Mouse (Mus musculus): ENCODE results near the gene Osbpl5.
A peak's percentile ranks its signal among the peaks of the same experiment; 100 is the strongest.

Gene Osbpl5

GRCm38 (mm10) chr7:143756125-143757026, at the start of gene Osbpl5:
Gene Osbpl5 (minus strand): TSS chr7:143756985.
- DNase-seq, result no peak

GRCm38 (mm10) chr7:143805199-143805624, 48.4 kb upstream of the Osbpl5 start:
- peak; percentile 54 for DNase-seq

DNA sequence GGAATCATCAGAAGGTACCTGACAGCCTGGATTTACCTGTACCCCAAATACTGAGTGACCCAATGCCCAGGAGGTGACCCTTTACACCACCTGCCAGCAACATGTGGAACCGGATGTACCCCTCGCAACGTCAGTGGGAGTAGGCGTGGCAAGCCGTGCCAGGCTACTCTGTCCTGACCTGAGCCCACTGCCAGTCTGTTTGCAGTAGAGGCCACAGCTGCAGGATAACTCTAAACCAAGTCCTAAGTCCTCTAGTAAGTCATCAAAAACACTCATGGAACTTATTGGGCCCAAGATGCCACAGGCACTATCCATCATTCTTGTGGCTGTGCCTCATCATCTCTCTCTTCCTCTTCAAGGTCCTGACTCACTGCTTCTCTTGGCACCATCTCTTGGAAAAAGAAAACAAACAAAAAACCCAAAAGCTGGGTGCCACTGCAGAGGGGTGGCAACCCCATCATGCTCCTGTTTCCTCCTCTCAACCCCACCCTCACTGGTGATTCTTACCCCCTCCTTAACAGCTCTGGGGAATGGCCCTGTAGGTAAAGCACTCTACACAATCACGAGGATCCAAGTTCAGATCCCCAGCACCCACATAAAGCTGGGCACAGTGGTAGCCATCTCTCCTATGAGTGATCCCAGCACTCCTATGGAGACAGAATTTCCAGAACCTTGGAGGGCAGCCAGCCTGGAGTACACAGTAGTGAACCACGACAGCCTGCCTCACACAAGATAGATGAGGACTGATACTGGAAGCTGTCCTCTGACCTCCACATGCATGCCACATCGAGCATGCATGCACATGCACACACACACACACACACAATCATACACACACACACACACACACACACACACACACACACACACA, 44.6 kb upstream of the Osbpl5 start:
- DNase-seq, result no peak

GRCm38 (mm10) chr7:143800770-143801169, 44.0 kb upstream of the Osbpl5 start:
- no peak for DNase-seq

DNA sequence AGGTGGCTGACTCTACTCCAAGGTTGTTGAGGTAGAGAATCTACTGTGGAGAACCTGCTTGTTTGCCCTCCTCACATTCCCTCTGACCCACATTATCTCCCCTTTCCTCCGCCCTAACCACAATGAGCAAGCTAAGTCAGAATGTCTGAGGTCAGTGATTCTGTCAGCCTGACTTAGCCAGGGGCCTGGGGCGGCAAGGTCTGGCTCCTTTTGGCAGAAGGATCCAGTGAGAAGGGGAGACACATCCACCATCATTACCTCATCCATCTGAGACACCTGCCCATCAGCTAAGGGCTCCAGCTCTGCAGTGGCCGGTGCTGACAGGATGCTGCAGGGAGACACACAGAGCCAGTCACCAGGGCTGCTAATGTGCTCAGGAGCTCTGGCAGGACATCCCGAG, 42.0 kb upstream of the Osbpl5 start:
- DNase-seq, result no peak

- DNase-seq, result peak; percentile 80
Measured at GRCm38 (mm10) chr7:143793121-143793520, 36.3 kb upstream of the Osbpl5 start.

DNA sequence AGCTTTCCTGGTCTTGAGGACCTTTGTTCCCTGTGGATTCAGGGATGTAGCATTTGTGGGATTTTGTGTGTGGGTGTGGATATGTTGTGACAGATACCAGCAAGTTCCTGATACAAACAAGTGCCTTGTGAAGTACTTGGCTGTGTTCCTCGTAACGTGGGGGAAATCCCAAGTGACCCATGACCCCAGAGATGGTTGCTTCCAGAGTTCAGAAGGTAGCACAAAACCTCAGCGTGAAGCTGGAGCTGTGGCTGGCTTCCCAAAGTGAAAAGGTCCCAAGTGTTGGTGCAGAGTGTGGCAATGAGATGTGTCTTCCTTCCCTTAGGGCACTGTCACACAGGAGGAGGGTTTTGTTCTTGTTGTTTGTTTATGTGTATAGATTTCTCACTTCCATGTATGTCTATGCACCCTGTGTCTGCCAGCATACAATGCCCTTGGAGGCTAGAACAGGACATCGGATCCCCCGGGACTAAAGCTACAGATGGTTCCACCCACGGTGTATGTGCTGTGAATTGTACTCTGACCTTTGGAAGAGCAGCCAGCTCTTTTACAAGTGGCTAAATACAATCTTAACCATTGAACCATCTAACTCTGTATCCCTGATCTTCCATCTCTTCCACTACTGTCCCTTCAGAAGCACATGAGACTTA, 35.7 kb upstream of the Osbpl5 start:
- no peak for DNase-seq

- DNase-seq, result peak; percentile 76
Measured at GRCm38 (mm10) chr7:143783996-143784829, 27.4 kb upstream of the Osbpl5 start, which contains the start of gene Mrgpre. Gene Mrgpre (minus strand): TSS chr7:143784500.

- DNase-seq, result no peak
Measured at GRCm38 (mm10) chr7:143783378-143783995, 26.7 kb upstream of the Osbpl5 start.

DNA sequence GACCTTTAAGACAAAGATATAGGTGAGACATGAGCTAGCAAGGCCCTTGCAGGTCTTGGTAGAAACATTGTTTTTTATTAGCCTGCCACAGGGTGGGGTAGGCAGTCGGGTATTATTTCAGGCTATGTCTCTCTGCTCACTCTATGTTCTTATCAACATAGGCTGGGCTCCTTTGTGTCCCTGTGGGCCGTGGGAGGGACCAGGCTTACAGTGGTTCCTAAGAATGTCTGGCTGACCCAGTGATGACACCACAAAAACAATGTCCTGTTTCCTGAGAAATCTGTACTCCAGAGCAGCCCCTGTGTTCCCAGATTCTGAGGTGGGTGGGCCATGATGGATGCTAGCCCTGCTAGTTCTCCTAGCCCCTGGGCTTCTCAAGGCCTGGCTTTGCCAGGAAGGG, 20.6 kb upstream of the Osbpl5 start:
- DNase-seq, result peak; percentile 22

- DNase-seq, result no peak
Measured at GRCm38 (mm10) chr7:143776137-143776536, 19.4 kb upstream of the Osbpl5 start.

DNA sequence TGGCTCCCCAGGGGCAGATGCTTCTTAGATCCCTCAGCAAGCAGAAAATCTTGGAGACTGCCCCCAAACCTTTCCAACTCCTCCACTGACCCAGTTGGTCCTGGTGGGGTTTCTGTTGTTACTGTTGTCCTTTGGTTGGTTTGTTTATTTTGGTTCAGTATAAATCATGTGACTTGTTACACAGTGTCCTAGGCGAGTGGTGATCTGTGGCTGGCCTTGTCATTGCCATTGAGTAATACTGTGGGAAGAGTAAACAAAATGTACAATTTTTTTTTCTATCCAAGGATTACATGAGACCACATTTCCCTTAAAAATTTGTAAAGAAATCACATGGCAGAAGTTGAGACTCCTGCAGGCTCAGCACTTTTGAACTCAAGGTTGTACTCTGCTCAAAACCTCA, 12.7 kb upstream of the Osbpl5 start:
- DNase-seq, result peak; percentile 48

GRCm38 (mm10) chr7:143768267-143768666, 11.5 kb upstream of the Osbpl5 start:
- DNase-seq, result no peak

DNA sequence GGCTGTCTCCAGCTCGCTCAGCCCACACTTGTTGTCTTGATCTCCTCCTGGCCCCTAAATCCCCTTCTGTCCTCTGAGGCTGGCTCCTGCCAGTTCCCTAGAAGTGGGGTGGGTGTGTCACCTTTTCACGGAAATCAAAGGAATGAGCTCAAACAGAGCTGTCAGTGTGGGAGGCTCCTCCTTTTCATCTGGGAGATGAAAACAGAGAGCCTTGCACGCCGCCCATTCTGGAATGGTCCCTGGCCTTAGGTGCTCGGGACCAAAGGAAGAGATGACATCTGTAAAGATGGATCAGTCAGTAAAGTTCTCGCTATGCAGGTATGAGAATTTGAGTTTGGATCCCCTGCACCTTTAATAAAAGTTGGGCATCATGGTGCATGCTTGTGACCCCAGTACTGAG, 10.1 kb upstream of the Osbpl5 start, which contains the start of gene Mrgprg:
Gene Mrgprg, minus strand, starts transcription at position 101 of the 400 bp plus-strand sequence.
- no peak for DNase-seq

DNA sequence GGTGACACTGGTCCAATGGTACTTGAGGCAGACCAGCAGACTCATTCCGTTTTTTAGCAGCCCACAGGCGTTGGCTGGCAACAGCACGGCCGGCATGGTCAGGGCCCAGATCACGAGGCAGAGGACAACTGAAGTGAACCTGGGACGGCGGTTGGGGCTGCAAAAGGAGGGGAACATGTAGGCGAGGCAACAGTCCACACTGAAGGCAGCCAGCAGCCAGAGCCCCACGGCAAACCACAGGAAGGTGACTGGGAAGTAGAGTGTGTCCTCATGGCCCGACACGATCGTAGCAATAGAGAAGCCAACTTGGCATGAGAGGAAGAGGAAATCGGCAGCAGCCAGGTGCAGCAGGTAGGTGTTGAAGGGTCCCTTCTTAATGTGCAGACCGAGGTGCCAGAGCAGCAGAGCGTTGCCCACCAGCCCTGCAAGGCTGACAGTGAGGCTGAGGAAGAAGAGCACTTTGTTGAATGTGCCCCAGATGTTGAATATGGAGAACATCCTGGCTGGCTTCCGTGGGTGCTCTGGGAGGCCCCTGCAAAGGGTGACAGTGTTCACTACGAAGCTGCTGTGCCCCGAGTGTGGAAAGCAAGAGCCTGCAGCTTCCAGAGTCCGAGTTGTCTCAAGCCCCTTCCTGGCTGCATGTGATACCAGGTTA, 8.2 kb upstream of the Osbpl5 start:
- no peak for DNase-seq

- DNase-seq, result no peak
Measured at GRCm38 (mm10) chr7:143763794-143764193, 7.0 kb upstream of the Osbpl5 start.

- no peak for DNase-seq
Measured at GRCm38 (mm10) chr7:143758956-143759355, 2.2 kb upstream of the Osbpl5 start.

GRCm38 (mm10) chr7:143757696-143758095, 911 bp upstream of the Osbpl5 start:
- no peak for DNase-seq

GRCm38 (mm10) chr7:143757027-143757390, 224 bp upstream of the Osbpl5 start:
- DNase-seq, result peak; percentile 93

DNA sequence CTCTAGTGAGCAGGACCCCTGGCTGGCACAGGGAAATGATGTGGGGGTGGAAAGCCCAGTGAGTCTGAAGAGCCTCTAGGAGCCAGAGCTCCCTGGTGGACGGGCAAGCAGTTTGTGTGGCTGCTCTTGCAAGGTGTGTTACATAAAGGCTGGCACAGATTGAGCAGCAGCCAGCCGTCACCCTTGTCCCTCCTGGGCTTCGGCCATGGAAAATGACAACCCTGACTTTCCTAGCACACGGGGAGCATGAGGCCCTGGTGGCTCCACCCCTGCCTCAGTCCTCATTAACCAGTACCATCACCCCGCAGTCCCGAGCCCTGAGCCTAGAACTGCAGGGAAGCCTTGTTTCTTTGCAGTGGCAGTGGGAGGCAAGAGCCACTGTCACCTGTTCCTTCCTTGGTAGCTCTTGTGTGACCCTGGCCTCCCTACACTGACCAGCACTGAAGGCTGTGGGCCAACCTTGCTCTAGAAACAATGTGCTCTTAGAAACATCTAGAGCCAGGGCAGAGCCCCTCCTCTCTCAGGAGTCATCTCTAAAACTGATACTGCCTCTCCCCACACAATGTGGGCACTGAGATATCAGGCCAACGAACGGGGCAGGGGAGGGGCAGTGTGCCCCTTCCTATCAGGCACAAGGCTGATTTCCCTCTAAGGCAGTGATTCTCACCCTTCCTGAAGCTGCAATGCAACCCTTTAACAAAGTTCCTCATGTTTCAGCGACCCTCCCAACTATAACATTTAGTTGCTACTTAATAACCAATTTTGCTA, 1.2 kb downstream of the Osbpl5 start:
- DNase-seq, result no peak

Data from lung, postnatal 36 days (tissue).